Mouse (Mus musculus) telencephalon, adult 2 months (tissue): ENCODE data around the gene Rrp36.

ENCODE experiments used
- DNase-seq: peaks from one replicate; pipeline ENCODE4 v3.0.0-alpha.2; 2011; ENCODE audit warnings: low read depth, low spot score

The Rrp36 gene

DNA sequence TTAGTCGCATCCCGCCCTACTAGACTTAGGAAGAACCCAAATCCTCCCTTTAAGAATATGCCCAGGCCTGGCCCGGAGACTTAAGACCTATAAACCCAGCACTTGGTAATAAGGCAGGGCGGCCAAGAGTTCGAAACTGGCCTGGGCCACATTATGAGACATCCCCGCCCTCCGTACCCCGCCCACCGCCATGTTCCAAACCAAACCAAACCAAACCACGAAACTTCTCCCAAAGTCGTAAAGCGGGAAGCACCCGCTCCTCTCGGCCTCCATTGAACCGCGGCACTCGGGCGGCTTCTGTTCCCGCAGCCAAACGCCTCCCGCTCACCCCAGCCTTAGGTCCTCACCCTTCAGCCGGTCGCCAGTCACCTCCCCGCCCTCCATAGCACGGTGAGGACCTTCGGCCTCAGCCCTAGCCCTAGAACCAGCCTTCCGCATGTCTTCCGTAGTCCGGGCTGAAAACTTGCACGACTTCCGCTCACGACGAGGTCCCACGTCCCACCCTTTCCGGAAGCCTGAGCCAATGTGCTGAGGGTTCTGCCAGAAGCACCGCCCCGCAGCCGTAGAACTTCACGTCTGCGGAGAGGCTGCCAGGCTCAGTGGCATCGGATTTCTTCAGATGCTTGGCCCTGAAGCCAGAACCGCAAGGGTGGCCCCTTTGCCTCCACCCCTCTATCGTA lies at the start of gene Rrp36:
Gene Rrp36 (minus strand): TSS at position 503 of the 680 bp plus-strand sequence.
- DNase-seq: peak; percentile 88

GRCm38 (mm10) chr17:46721077-46721476 lies 46.9 kb upstream of the Rrp36 start:
- no peak for DNase-seq

DNA sequence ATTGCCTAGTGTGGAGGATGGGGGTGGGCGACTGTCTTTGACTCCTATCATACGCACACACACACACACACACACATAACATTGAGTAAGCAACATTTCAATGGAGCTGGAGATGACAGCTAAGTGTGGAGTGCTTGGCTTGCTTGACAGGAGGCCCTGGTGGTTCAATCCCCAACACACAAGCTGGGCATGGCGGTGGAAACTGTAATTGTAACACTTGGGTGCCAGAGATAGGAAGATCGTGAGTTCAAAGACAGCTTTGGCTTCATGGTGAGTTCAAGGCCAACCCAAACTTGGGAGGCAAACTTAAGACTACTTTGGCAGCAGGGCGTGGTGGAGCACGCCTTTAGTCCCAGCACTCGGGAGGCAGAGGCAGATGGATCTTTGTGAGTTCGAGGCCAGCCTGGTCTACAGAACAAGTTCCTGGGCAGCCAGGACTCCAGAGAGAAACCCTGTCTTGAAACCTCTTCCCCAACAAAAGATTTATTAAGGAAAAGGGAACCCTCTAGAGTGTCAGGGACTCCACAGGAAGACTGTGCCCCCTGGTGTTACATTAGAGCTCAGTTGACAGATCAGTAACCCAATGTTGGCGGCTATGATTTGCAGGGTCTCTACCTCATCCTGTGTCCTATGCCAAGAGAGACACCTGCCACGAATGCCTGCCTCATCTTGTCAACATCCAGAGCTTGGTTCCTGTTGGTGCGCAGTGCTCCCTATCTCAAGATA lies 40.8 kb upstream of the Rrp36 start:
- DNase-seq: no peak

DNA sequence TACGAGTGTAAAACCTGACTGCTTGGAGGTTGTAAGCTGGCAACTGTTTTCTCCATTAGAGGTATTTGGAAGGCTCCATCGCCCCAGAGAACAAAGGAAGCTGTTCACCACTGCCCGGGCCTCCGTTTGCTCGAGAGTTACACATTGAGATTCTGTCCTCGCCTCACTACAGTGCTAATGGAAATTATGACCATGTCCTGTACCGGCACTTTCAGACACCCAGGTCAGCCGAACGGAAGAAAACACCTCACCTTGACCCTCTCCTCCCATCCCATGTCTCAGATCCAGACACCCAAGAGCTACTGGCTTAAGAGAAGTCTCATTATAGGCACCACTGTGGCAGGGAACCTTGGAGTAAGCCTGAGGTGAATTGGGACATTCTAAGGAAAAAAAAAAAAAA lies 39.7 kb upstream of the Rrp36 start:
- DNase-seq: no peak

DNA sequence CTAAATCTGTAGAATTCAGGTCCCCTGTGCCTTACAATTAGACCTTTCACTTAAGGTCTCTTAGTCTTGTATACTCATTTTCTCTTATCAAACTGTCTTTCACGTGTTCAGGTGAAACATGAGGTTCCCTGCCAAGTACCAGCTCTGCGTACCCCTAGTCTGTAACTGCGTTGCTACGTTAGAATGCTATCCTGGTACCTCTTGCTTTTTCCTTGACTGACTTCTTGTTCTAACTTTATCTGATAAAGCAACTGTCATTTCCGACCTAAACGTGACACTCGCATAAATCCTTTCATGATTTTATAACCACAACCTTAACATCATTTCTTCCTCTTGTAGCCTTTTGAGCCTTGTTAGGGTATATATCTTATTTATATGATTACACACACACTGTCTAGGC lies 38.3 kb upstream of the Rrp36 start:
- DNase-seq: no peak

DNA sequence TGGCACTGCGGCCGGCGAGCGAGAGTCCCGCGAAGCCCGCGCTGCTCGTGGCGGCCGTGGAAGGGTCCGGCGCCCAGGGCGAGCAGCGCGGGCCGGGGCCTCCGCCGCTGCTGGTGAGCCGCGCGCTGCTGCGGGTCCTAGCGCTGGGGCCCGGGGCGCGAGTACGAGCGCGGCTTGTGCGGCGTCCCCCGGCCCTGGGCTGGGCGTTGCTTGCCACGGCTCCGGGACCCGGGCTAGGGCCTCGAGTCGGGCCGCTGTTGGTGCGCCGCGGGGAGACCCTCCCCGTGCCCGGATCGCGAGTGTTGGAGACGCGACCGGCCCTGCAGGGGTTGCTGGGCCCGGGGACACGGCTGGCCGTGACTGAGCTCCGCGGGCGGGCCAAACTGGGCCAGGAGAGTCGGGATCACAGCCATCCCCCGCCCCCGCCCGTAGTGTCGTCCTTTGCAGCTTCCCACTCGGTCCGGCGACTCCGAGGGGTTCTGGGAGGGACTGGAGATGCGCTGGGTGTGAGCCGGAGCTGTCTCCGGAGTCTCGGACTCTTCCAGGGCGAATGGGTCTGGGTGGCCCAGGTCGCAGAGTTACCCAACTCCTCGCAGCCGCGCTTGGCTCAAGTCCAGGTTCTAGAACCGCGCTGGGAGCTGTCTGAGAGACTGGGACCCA lies 37.6 kb upstream of the Rrp36 start:
- no peak for DNase-seq

DNA sequence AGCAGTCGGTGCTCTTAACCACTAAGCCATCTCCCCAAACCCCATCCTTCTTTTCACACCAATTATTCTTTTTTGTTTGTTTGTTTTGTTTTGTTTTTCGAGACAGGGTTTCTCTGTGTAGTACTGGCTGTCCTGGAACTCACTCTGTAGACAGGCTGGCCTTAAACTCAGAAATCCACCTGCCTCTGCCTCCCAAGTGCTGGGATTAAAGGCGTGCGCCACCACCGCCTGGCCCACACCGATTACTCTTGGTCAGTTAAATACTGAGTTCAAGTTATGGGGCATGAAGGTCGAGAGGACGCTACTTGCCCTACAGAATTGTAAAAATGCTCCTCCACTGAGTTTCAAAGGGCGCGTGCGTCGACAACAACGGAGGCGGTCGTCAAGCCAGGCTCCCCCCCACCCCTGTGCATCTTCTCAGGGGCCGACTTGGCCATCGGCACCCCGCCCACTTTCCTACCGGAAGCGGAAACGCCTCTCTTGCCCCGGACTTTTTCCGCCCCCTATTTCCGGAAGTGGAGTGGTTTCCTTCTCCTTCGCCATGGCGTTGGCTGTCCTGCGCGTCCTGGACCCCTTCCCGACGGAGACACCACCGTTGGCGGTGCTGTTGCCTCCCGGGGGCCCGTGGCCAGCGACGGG lies 36.9 kb upstream of the Rrp36 start, which contains the start of gene Pex6:
Gene Pex6 (plus strand): TSS at position 505 of the 639 bp plus-strand sequence.
- peak; percentile 91 for DNase-seq

DNA sequence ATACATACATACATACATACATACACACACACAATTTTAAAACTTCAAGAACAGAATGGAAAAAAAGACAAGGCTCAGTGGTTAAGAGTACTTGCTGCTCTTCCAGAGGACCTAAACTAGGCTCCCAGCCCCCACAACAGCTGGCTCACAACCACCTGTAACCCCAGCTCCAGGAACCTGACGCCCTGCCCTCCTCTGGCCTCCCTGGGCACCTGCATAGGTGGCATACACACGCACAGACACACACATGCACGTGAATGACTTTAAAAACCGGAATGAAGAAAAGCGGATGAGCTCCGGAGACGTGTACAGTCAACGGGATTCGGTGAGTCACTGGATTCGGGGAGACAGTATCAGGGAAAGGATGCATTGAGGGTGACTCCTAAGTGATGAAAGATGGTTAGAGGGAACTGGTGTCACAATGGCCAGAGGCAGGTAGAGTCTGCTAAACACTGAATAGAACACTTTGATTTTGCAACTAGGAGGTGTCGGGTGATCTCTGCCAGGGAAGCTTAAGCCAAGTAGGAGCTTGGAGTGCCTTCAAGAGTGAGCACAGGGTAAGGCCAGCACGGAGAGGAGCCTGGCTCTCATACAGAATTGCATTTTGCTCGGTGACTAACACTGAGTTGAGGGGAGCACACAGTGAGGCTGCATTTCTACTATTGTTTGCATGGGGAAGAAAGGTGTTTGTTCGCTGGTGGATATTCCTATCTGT lies 32.4 kb upstream of the Rrp36 start:
- no peak for DNase-seq

DNA sequence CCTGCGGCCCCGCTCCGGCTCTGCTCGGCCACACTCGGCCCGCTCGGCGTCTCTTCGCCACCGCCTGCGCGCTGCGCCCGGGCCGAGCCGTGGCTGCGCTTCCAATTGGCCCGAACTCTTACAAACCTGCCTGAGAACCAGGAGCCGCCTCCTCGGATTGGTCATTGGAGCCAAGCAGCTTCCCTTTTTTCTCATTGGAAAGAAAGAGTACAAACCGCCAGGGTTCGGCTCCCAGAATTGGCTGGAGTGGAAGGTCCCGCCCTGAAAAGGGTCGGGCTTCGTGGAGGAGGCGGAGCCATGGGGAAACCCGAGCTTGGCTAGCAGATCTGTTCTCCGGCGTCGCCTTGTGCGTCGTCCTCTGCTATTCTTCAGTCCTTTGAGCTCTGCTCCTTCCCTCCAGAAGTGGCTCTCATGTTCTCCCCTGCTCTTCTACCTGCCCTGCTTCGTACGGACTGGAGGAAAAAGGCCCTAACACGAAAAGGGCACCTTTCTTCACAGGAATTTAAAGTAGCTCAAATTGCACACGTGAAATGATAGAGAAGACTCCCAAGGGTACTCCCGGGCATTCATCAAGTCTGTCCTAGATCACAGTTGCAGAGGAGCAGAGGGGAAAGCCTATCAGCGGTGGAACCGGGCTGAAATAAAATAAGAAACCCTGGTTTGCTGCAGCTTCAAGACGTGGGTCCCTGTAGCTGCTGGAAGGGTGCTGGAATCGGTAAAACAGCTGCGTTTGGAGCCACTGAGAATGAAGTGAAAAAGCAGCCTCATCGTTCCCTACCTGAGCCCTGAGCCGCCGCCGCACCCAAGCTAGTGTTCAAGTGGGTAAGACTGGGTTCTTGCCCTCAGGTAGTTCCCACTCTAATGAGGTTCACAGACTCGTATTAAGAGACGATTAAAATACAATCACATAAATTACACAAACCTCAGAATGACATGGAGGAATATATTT lies 31.0 kb upstream of the Rrp36 start, which contains the start of gene Ppp2r5d:
Gene Ppp2r5d (minus strand): TSS at position 225 of the 949 bp plus-strand sequence.
- DNase-seq: peak; percentile 98

- no peak for DNase-seq
Measured at GRCm38 (mm10) chr17:46703971-46704886, 30.1 kb upstream of the Rrp36 start.

DNA sequence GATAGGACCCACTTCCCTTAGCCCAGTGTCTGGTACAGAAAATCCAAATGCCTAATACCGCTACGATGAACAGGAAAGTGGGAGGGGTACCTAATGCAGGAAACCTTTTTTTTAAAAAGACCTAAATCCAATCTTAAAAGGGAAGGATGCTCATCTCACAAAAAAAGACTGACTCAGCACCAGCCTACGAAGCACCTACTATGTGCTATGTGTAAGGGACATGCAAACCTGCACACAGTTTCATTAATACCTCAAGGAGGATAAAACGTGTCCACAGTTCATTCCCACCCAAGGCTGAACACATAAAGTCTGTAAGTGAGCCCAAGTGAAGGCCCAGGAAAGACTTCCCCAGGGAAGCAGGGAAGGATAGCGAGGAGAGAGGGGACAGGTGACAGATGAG lies 28.4 kb upstream of the Rrp36 start:
- no peak for DNase-seq

DNA sequence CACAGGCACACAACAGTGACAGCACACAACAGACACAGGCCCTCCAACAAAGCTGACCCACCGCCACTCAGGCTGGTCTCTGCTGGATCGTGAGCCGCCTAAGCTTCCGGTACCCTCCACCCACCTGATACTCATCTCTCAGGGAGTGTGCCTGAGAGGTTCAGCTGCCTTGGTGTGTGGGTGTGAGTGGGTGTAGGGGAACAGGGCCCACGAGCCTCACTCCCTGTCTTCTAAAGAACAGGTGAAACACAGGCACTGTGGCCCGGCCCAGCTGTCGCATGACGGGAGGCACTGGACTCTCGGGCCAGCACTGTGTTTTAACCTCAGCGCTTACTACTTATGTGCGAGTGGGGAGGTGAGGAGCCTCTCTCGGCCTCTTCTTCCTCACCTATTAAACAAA lies 27.9 kb upstream of the Rrp36 start:
- no peak for DNase-seq

GRCm38 (mm10) chr17:46701489-46701888 lies 27.3 kb upstream of the Rrp36 start:
- no peak for DNase-seq

DNA sequence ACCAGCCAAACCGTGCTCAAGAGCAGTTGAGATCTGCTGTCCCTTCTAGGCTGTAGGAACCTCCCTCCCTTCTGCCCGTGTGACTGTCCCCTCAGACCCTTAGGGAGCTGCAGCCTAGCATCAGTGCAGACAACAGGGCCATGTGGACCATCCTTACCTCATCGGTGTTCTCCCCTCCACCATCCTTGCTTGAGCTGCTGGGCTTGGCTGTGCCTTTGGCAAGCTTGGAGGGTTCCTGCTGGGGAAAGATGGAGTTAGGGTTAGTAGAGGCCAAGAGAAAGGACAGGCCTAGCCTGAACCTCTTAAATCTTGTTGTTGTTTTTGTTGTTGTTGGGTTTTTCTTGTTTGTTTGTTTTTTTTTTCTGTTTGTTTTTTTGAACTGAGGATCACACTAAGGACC lies 25.8 kb upstream of the Rrp36 start:
- no peak for DNase-seq

DNA sequence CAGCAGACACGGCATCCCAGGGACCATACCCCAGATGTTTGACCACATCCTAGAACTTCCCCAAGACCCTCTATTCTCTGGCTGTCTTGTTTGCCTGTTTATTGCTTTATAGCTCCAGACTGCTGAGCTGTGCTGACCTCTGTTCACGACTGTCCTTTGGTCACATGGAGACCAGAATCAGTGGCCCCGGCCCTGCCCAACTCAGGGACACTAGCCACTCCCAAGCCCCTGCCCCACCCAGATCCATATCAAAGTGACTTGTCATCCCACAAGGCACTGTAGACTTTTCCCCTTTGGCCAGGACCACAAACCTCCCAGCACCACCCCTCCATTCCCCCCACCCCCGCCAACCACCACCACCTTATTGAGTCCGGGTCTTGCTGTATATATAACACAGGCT lies 25.1 kb upstream of the Rrp36 start:
- no peak for DNase-seq

DNA sequence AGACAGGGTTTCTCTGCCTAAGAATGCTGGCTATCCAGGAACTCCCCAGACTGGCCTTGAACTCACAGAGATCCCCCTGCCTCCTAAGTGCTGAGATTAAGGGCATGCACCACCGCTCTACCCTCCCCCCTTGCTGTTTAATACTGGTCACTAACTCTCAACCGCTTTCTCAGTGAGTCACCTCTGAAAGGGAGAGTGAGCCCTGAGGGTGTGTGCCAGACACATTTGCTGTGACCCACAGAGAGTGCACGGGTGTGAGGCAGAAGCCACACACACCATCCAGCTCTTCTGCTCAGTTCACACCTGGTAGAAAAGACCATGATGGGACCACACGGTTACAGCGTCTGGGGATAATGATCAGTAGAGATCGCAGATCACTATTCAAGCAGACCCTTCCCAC lies 24.4 kb upstream of the Rrp36 start:
- DNase-seq: no peak

- DNase-seq: no peak
Measured at GRCm38 (mm10) chr17:46694517-46695063, 20.4 kb upstream of the Rrp36 start.

DNA sequence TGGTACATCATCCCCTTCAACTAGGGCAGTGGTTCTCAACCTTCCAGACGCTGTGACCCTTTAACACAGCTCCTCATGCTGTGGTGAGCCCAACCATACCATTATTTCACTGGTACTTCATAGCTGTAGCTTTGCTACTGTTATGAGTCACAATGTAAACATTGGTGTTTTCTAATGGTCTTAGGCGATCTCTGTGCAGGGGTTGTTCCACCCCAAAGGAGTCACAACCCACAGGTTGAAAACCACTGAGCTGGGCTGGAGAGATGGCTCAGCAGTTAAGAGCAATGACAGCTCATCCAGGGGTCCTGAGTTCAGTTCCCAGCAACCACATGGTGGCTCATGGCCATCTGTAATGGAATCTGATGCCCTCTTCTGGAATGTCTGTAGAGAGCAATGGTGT lies 17.2 kb upstream of the Rrp36 start:
- no peak for DNase-seq

DNA sequence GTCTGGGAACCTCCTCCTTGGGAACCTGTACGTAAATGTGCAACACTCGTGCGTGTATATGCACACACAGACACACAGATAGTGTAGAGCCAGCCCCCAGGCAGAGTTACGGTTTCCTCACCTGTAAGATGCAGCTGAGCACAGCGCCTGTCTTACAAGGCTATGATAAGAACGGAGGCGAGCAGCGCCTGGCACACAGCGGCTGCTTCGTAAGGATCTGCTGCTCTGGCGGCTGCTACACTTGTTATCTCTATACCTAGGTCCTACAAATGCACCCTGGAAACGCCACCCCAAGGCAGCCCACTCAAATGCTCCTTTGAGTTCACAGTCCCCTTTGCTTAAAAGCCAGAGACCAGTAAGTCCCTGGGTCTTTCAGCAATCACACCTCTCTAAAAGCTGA lies 16.5 kb upstream of the Rrp36 start:
- DNase-seq: no peak
